Mouse (Mus musculus): ENCODE data around the gene Unc93b1.

DNA sequence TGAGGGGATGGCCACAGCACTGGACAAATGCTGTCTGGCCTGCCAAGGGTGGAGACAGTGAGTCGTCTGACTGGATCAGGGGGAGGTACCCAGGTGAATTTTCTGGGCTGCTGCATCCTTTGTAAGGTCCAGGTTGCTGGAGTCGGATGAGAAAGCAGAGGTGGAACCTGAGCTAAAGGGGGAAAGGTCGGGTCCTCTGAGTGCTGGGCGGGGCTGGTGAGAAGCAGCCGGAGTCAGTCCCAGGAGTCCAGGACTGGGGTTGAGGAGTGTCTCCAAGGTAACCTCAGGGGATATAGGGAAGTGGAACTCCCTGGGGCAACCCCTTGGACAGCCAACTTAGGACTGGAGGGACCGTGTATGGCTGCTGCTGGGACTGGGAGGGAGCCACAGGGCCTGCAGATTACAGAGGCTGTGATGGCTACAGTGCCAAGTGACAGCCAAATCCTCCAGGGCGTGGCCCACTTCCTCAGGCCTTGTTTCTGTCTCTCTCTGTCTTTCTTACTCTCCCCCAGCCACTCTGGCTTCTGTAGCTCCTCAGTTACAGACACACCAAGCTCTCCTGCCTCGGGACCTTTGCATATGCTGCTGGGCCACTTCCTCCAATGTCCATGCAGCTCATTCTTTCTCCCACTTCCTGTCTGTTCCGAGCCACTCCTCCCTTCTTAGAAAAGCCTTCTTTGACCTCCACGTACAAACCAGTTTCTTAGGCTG lies 12.2 kb upstream of the Unc93b1 start:
- TF ChIP-seq CTCF (IDR thresholded peaks at IDR 0.05; ENCODE audit: low read depth) (no peak), EP300 (IDR thresholded peaks at IDR 0.05; ENCODE audit: low read depth) (no peak)
